Mouse (Mus musculus) lung, postnatal 0 days (tissue): ENCODE results near the gene Syn2.

Source experiments
- CTCF ChIP-seq: IDR thresholded peaks from 2 replicates; pipeline ENCODE4 v1.5.1; 2016; ENCODE audit warnings: antibody characterized with exemption, mild to moderate bottlenecking
- EP300 ChIP-seq: IDR thresholded peaks from 2 replicates; pipeline ENCODE4 v1.6.1; 2016; ENCODE audit warnings: antibody characterized with exemption, mild to moderate bottlenecking, control low read depth

DNA sequence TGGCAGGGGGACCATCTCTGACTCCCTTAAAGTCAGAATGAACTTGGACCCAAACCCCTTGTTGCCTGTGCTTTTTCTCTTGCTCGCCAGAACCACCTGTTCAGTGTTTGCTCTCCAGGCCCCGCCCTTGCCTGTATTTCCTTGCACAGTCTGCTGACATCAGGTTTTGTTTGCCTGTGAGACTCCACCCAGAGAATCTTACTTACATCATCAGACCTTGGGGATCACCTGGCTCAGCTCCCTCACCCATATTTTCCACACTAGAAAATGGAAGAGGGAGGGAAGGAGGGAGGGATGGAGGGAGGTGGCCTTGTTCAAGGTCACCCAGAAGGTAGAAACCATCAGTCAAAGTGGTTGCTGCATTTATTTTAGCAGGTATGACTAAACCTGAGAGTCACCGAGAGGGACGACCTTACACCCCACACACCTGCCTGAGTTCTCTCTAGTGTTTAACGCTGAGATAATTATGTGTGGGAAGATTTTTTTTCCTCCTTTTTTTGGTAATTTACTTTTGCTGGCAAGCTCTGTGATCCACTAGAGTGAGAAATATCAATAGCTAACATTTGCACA is 7.4 kb upstream of the Syn2 start:
- no peak for TF ChIP-seq CTCF
- TF ChIP-seq EP300 = no peak
